Mouse (Mus musculus): Measurements from ENCODE around the gene Ppp1r14a. TPM values are rescaled to one million over a fixed set of nuclear protein-coding genes. Genes with fewer than 3 reads are reported as not detected.
A peak's percentile ranks its signal among the peaks of the same experiment; 100 is the strongest.

The Ppp1r14a gene
- total and polyA plus RNA-seq, 2 experiments from 2014 or later = 1.3 to 1.4 TPM

DNA sequence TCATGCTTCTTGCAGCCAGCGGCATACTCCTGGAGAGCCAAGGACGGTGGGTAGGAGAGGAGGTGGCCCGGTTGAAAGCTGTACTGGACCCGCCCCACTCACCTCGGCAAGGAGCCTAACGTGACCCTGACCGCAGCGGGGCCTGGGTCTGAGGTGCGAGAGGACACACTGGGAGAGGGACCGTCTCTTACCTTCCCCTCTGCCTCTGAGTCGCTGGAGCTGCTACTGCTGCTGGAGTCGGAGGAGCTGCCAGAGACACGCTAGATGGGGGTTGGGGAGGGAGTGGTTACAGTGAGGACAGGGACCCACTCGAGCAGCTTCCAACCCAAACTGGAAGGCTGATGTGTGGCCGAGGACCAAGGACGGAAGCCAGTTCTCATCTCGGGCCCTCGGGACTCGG, 41.4 kb upstream of the Ppp1r14a start:
- H3K36me3 ChIP-seq (ENCODE audit: insufficient read depth, low read length) = peaks cover 19% of the 10 kb centered on the region
- peak overlapping the region; percentile 32 for H3K4me2 ChIP-seq (ENCODE audit: low read depth, low read length, poor library complexity, severe bottlenecking)
- no peak overlapping the region for H3K27ac ChIP-seq (ENCODE audit: low read depth, low read length)
- H3K4me3 ChIP-seq (ENCODE audit: low read depth, low read length) = no peak overlapping the region
- no peaks in the 10 kb centered on the region for H3K9me3 ChIP-seq (ENCODE audit: low read length)
- no peak for TF ChIP-seq CTCF (IDR thresholded peaks at IDR 0.05)
- no peak for DNase-seq (ENCODE audit: low spot score)
- H3K4me1 ChIP-seq (ENCODE audit: insufficient read depth, low read length) = no peaks in the 10 kb centered on the region
- ATAC-seq (ENCODE audit: low FRiP score) = no peak
- H3K27me3 ChIP-seq (ENCODE audit: insufficient read depth, low read length) = peaks cover 9% of the 10 kb centered on the region; the same call in 1 of the 2 replicates
- no peak overlapping the region for H3K9ac ChIP-seq (replicated peaks; ENCODE audit: low read length, poor library complexity, severe bottlenecking)
- 18% methylated on average over 18 of the region's 19 CpGs for WGBS

GRCm38 (mm10) chr7:29248261-29248841, 40.8 kb upstream of the Ppp1r14a start, which contains the start of gene 2200002D01Rik:
Gene 2200002D01Rik (minus strand): TSS chr7:29248466.
- H3K4me2 ChIP-seq (ENCODE audit: low read depth, low read length, poor library complexity, severe bottlenecking) = peak within 1 kb of the TSS; percentile 32
- TF ChIP-seq CTCF (IDR thresholded peaks at IDR 0.05) = no peak; the same call in 1 of the 2 replicates
- 20% methylated on average over 20 of the region's 20 CpGs for WGBS
- no peak within 1 kb of the TSS for H3K27ac ChIP-seq (ENCODE audit: low read depth, low read length)
- H3K9ac ChIP-seq (replicated peaks; ENCODE audit: low read length, poor library complexity, severe bottlenecking) = no peak within 1 kb of the TSS
- no peak within 1 kb of the TSS for H3K4me3 ChIP-seq (ENCODE audit: low read depth, low read length)
- H3K27me3 ChIP-seq (ENCODE audit: insufficient read depth, low read length) = peaks cover 9% of the 10 kb centered on the region; the same call in 1 of the 2 replicates
- H3K4me1 ChIP-seq (ENCODE audit: insufficient read depth, low read length) = no peaks in the 10 kb centered on the region
- no peaks in the 10 kb centered on the region for H3K9me3 ChIP-seq (ENCODE audit: low read length)
- no peak for DNase-seq (ENCODE audit: low spot score)
- no peak for ATAC-seq (ENCODE audit: low FRiP score)
- peaks cover 19% of the 10 kb centered on the region for H3K36me3 ChIP-seq (ENCODE audit: insufficient read depth, low read length)

- Histone ChIP-seq H3K4me2 (ENCODE audit: low read depth, low read length, poor library complexity, severe bottlenecking) (no peak overlapping the region), H3K9me3 (ENCODE audit: low read length) (no peaks in the 10 kb centered on the region), H3K27ac (ENCODE audit: low read depth, low read length) (no peak overlapping the region), H3K36me3 (ENCODE audit: insufficient read depth, low read length) (peaks cover 13% of the 10 kb centered on the region), H3K9ac (replicated peaks; ENCODE audit: low read length, poor library complexity, severe bottlenecking) (no peak overlapping the region), H3K4me3 (ENCODE audit: low read depth, low read length) (no peak overlapping the region), H3K27me3 (ENCODE audit: insufficient read depth, low read length) (peaks cover 9% of the 10 kb centered on the region; the same call in 1 of the 2 replicates), H3K4me1 (ENCODE audit: insufficient read depth, low read length) (no peaks in the 10 kb centered on the region)
- 89% methylated on average over 3 of the region's 3 CpGs for WGBS
- ATAC-seq (ENCODE audit: low FRiP score) (no peak), DNase-seq (ENCODE audit: low spot score) (no peak)
- no peak for TF ChIP-seq CTCF (IDR thresholded peaks at IDR 0.05)
Observed at GRCm38 (mm10) chr7:29251166-29251565, 37.9 kb upstream of the Ppp1r14a start.

DNA sequence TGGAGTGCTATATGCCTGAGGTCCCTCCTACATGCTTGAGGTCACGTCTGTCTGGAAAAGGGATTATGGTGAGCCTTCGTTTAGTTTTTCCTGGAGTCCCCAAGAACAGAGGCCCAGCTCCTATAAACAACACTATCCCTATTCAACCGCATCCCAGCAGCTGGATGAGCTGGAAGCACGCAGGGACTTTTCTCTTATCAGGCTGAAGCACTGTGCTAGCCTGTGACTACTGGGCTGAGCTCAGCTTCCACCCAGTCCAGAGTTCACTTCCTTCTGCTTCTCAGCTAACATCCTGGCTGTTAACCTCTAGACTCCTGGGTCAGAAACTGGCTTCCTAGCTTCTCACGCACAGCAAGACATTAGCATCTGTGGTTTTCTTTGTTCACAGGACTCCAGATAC, 35.3 kb upstream of the Ppp1r14a start:
- Histone ChIP-seq H3K4me2 (ENCODE audit: low read depth, low read length, poor library complexity, severe bottlenecking) (no peak overlapping the region), H3K9me3 (ENCODE audit: low read length) (no peaks in the 10 kb centered on the region), H3K27me3 (ENCODE audit: insufficient read depth, low read length) (no peaks in the 10 kb centered on the region), H3K4me3 (ENCODE audit: low read depth, low read length) (no peak overlapping the region), H3K9ac (replicated peaks; ENCODE audit: low read length, poor library complexity, severe bottlenecking) (0 out of 2 replicates have a peak overlapping the region, but pooled peaks have one; percentile 13), H3K36me3 (ENCODE audit: insufficient read depth, low read length) (peaks cover 19% of the 10 kb centered on the region; the same call in 1 of the 2 replicates), H3K27ac (ENCODE audit: low read depth, low read length) (no peak overlapping the region), H3K4me1 (ENCODE audit: insufficient read depth, low read length) (no peaks in the 10 kb centered on the region)
- ATAC-seq (ENCODE audit: low FRiP score) (no peak), DNase-seq (ENCODE audit: low spot score) (no peak)
- TF ChIP-seq CTCF (IDR thresholded peaks at IDR 0.05) = no peak
- 53% methylated on average over 5 of the region's 5 CpGs for WGBS

DNA sequence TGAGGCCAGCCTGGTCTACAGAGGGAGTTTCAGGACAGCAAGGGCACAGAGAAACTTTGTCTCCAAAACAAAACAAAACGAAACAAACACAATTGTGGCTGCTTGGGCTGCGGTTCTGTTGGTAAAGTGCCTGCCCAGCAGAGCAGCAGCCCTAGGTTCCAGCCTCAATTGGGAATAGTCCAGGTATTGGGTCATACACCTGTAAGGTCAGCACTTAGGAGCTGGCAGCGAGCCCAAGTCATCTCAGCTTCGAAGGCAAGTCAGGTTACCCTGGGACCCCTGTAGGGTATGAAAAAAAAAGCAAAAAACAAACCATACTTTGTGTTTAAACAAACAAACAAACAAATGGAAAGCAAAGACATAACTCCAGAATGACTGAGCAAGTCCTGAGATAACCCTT, 33.2 kb upstream of the Ppp1r14a start:
- ATAC-seq (ENCODE audit: low FRiP score) (no peak), DNase-seq (ENCODE audit: low spot score) (no peak)
- TF ChIP-seq CTCF (IDR thresholded peaks at IDR 0.05) = no peak
- no peak overlapping the region for H3K9ac ChIP-seq (replicated peaks; ENCODE audit: low read length, poor library complexity, severe bottlenecking)
- no peaks in the 10 kb centered on the region for H3K27me3 ChIP-seq (ENCODE audit: insufficient read depth, low read length)
- peaks cover 19% of the 10 kb centered on the region; the same call in 1 of the 2 replicates for H3K36me3 ChIP-seq (ENCODE audit: insufficient read depth, low read length)
- H3K9me3 ChIP-seq (ENCODE audit: low read length) = no peaks in the 10 kb centered on the region
- H3K4me3 ChIP-seq (ENCODE audit: low read depth, low read length) = no peak overlapping the region
- no peaks in the 10 kb centered on the region for H3K4me1 ChIP-seq (ENCODE audit: insufficient read depth, low read length)
- H3K4me2 ChIP-seq (ENCODE audit: low read depth, low read length, poor library complexity, severe bottlenecking) = no peak overlapping the region
- 86% methylated on average over 4 of the region's 4 CpGs for WGBS
- no peak overlapping the region for H3K27ac ChIP-seq (ENCODE audit: low read depth, low read length)

- Histone ChIP-seq H3K9me3 (ENCODE audit: low read length) (no peaks in the 10 kb centered on the region), H3K4me3 (ENCODE audit: low read depth, low read length) (no peak overlapping the region), H3K9ac (replicated peaks; ENCODE audit: low read length, poor library complexity, severe bottlenecking) (no peak overlapping the region), H3K27me3 (ENCODE audit: insufficient read depth, low read length) (no peaks in the 10 kb centered on the region), H3K4me1 (ENCODE audit: insufficient read depth, low read length) (no peaks in the 10 kb centered on the region), H3K4me2 (ENCODE audit: low read depth, low read length, poor library complexity, severe bottlenecking) (no peak overlapping the region), H3K36me3 (ENCODE audit: insufficient read depth, low read length) (peaks cover 19% of the 10 kb centered on the region; the same call in 1 of the 2 replicates), H3K27ac (ENCODE audit: low read depth, low read length) (no peak overlapping the region)
- ATAC-seq (ENCODE audit: low FRiP score) (no peak), DNase-seq (ENCODE audit: low spot score) (no peak)
- no peak for TF ChIP-seq CTCF (IDR thresholded peaks at IDR 0.05)
- 95% methylated on average over 1 of the region's 1 CpGs for WGBS
Observed at GRCm38 (mm10) chr7:29257368-29257767, 31.7 kb upstream of the Ppp1r14a start.
